Mouse (Mus musculus) spleen, adult 2 months (tissue): ENCODE data around the gene Parn.

Experiments
- CTCF ChIP-seq: fragments of 200-500 bp; IDR thresholded peaks from 2 replicates; pipeline ENCODE4 v1.5.1; 2011; ENCODE audit warnings: mild to moderate bottlenecking, inconsistent platforms; ENCODE audit not compliant: insufficient read depth, insufficient read length, insufficient replicate concordance; ENCODE audit errors: extremely low read depth
- POLR2A ChIP-seq: fragments of 200-500 bp; IDR thresholded peaks from 2 replicates; pipeline ENCODE4 v1.6.1; 2011; ENCODE audit warnings: low read depth, low read length, inconsistent platforms

DNA sequence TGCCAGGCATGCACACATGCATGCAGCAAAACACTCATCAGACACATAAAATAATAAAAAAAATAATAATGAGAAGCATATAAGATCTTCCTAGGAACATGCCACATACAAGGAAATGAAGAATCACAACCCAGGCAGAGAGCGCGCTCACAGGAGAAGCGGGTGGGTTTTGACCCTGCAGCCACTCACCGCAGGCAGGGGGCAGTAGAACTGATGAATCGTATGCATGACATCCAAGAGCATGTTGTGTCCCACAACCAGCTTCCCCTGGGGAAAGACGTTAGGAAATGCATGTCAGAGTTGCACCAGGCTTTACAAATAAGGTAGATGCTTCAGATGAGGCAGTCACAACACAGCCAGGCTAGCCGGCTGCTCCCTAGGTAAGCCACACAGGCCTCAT is 27.9 kb downstream of the Parn start:
- TF ChIP-seq CTCF = no peak
- no peak for TF ChIP-seq POLR2A
